Mouse (Mus musculus) right cerebral cortex, postnatal 36 days (tissue): ENCODE measurements at regions not wholly inside any gene's neighbourhood (a gene's known extent, or its start where the extent isn't known, plus 50 kb on each side); places are given as distances from the start of the nearest gene placed in this dataset.

Experiments
- DNase-seq, 2 experiments: peaks; one replicate each; pipeline ENCODE4 v3.0.0; 2022; ENCODE audit warnings: low spot score in 2 of 2, mixed read lengths in 1 of 2

- no peak for DNase-seq
Measured at GRCm38 (mm10) chr13:51333481-51333880, 75.0 kb upstream of the S1pr3 start.

- no peak for DNase-seq
Measured at GRCm38 (mm10) chr13:51336726-51337125, 71.7 kb upstream of the S1pr3 start.

GRCm38 (mm10) chr13:51337931-51338330 is 70.5 kb upstream of the S1pr3 start:
- no peak for DNase-seq

- DNase-seq: no peak
Measured at GRCm38 (mm10) chr13:51345321-51345720, 63.1 kb upstream of the S1pr3 start.

GRCm38 (mm10) chr13:51345839-51346550 is 62.4 kb upstream of the S1pr3 start:
- no peak for DNase-seq

- no peak for DNase-seq
Measured at GRCm38 (mm10) chr13:51348707-51349106, 59.7 kb upstream of the S1pr3 start.

- no peak for DNase-seq
Measured at GRCm38 (mm10) chr13:51349818-51350551, 58.5 kb upstream of the S1pr3 start.

- no peak for DNase-seq
Measured at GRCm38 (mm10) chr13:51352874-51353273, 55.6 kb upstream of the S1pr3 start.

GRCm38 (mm10) chr13:51355507-51355906 is 52.9 kb upstream of the S1pr3 start:
- no peak for DNase-seq
